Mouse (Mus musculus) retina, postnatal 1 day (tissue): Measurements from ENCODE around the gene Ndufb2.

Experiments used
- DNase-seq: peaks from one replicate; pipeline ENCODE4 v3.0.0-alpha.2; 2012

Gene Ndufb2

DNA sequence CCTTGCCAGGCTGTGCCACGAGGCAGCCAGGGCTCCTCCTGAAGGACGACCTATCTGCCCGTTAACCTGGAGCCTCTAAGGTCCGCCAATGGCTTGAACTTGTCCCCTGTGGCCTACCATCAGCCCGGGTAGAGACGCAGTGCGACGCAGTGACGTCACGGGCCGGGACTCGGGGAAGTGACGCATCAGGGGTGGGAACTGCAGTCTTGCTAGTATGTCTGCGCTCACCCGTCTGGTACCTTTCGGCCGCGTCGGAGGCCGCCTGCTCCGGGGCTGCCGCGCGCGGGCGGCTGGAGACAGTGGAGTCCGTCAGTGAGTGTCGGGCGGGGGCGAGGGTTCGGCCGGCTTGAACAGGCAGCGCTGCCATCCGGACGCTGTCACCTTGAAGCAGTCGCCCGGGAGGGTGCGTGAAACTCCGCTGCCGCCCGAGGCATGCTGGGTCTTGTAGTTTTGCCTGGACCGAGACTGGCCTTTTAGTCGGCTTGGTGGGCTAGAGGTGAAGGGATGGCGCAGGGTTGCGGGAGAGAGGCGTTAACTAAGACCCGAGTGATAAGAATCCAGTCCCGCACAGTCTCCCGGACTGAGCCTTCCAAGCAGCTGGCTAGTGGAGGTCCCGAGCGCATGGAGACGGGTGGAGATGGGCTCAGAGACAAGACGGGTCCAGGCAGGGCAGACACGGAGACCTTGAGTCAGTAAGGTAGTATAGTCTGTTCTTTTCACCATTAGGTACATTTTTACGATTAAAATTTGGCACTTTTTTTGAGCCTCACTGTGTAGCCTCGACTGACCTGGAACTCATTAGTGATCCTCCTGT, at the start of gene Ndufb2:
Gene Ndufb2, plus strand, starts transcription at position 174 of the 814 bp plus-strand sequence.
- peak; percentile 96 for DNase-seq

GRCm38 (mm10) chr6:39542631-39543597, 49.5 kb upstream of the Ndufb2 start:
- DNase-seq: peak; percentile 94

DNA sequence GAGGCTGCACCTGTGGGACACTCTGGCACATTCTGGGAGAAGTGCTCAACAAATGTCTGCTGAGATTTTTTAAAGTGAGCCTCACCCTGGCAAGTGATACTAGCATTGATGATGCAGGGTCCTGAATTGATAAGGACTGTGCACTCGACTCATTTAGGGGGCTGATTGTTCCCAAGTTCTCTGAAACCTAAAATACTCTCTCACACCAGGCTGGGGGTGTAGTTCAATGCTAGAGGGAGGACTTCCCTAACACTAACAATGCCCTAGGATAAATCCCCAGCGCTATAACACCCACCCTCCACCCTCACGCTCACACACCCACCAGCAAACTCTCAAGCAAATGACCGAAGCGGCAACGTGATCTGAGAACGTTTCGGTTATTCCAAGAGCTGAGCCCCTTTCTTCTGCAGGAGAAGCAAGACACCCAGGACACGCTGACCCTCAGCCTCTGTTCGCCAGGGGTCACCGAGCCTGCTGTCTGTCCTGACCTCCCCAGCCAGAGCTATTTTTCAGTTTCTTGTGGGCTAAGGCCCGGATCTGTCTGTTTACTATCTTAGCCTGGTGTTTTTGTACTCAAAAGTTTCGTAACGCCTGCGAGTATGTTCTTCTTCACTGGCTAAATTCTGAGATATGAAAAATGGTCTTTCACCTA, 48.5 kb upstream of the Ndufb2 start:
- no peak for DNase-seq

DNA sequence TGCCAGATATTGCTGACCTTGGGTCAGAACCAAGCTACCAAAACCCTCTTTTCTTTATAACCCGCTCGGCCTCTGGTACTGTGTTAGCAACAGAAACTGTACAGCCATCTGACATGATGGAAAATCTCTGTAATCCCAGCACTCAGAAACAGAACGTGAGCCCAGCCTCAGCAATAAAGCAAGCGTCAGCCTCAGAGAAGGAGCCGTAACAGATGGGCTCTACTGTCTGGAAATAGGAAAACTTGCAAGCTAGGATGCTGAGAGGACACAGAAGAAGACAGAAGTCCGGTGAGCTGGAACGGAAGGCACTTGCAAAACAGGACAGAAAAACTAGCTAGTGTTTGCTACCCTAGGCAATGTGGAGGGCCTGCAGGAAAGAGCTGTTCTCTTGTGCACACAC, 46.9 kb upstream of the Ndufb2 start:
- no peak for DNase-seq

- DNase-seq: no peak
Measured at GRCm38 (mm10) chr6:39548030-39548429, 44.3 kb upstream of the Ndufb2 start.

- DNase-seq: peak; percentile 64
Measured at GRCm38 (mm10) chr6:39551981-39552636, 40.3 kb upstream of the Ndufb2 start.

DNA sequence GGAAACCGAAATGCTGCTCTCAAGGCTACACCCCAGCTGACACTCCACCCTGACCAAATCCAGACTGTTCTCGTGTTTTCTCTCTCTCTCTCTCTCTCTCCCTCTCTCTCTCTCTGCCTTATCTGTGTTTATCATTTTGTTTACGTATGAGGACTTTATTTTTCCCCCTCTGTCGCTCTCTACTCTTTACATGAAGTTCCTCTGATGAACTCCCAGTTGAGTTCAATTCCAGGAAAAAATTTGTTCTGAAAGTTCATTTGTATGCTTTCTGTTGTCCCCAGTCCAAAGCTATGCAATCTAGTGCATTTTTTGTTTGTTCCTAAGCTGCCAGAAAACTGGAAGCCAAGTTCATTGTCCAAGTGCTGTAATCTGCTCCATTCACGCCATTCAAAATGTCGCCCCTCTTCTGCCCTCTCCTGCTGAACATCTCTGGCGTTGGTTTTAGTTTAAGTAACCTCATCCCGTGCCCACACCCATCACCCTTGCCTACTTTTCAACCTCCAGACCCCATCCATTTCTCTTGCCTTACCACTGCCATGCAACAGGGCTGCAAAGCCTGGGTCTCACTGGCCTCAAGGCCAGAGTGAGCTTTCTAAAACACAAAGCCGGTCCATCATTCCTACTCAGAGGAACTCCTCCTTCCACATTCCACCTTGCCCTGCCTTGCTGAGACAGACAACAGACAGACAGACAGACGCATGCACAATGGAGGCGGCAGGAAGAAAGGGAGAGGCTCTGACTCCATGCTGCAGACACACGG, 37.3 kb upstream of the Ndufb2 start:
- DNase-seq: no peak

- DNase-seq: no peak
Measured at GRCm38 (mm10) chr6:39555648-39555945, 36.8 kb upstream of the Ndufb2 start.

GRCm38 (mm10) chr6:39556900-39557659, 35.3 kb upstream of the Ndufb2 start:
- peak; percentile 67 for DNase-seq

GRCm38 (mm10) chr6:39557723-39558261, 34.6 kb upstream of the Ndufb2 start, which contains the start of gene Dennd2a:
Gene Dennd2a, minus strand, starts transcription at chr6:39557867.
- peak; percentile 98 for DNase-seq

- DNase-seq: no peak
Measured at GRCm38 (mm10) chr6:39559276-39559939, 33.0 kb upstream of the Ndufb2 start.

- peak; percentile 93 for DNase-seq
Measured at GRCm38 (mm10) chr6:39562166-39563015, 30.0 kb upstream of the Ndufb2 start.

- DNase-seq: peak; percentile 77
Measured at GRCm38 (mm10) chr6:39567528-39567927, 24.8 kb upstream of the Ndufb2 start.

GRCm38 (mm10) chr6:39570426-39570825, 21.9 kb upstream of the Ndufb2 start:
- no peak for DNase-seq

DNA sequence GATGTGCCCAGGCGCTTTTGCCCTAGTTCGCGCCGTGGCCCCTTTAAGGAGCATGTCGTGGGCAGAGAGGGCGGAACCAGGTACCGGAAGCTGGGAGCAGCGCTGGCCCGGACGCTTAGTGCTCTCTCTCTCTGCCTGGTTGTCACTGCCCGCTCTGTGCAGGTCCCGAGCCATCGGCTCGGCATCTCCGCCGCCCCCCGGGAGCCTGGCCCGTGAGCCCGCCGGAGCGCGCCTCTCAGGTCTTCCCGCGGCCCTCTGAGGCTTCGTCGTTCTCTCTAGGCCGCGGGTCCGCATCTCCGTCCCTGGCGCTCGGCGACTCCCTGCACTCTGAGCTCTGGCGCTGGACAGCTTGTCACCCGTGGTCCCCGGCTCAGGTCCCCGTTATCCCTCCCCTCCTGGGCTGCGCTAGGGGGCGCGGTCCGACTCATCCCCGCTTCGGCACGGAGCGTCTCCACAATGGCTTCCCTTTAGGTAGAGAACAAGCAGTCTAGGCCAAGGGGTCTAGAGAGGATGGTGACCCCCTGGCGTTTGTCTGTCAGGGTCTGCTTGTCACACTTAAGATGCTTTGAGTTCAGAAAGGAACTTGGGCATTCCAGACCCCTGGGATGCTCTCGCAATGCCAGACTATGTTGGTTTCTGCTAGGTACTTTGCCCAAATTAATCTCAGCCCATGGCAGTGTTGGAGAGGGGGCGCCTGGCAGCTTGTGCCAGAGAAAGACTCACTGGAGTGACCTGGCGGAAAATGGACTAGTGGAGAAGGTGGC, 18.4 kb upstream of the Ndufb2 start, which contains the start of gene Adck2:
Gene Adck2, plus strand, starts transcription at position 83 of the 764 bp plus-strand sequence.
- peak; percentile 92 for DNase-seq

GRCm38 (mm10) chr6:39574555-39574869, 17.9 kb upstream of the Ndufb2 start:
- DNase-seq: no peak

- no peak for DNase-seq
Measured at GRCm38 (mm10) chr6:39574951-39575350, 17.4 kb upstream of the Ndufb2 start.

GRCm38 (mm10) chr6:39579552-39579951, 12.8 kb upstream of the Ndufb2 start:
- no peak for DNase-seq
